Mouse (Mus musculus) myocyte (in vitro differentiated cells): ENCODE measurements around the gene Tanc1. TPM values are rescaled to one million over a fixed set of nuclear protein-coding genes. Genes with fewer than 3 reads are reported as not detected.

ENCODE experiments used
- H3K27me3 ChIP-seq: one replicate; pipeline ENCODE4 v1.6.1; 2011; ENCODE audit not compliant: control insufficient read depth, insufficient read depth, insufficient read length
- H3K36me3 ChIP-seq: one replicate; pipeline ENCODE4 v1.6.1; 2011; ENCODE audit not compliant: control insufficient read depth, insufficient read depth
- H3K4me2 ChIP-seq: one replicate; pipeline ENCODE4 v1.6.1; 2011; ENCODE audit warnings: low read depth, control low read depth
- H3K4me3 ChIP-seq: one replicate; pipeline ENCODE4 v1.5.1; 2011; ENCODE audit warnings: mild to moderate bottlenecking, control low read depth, moderate library complexity
- H3K79me2 ChIP-seq: one replicate; pipeline ENCODE4 v1.6.1; 2011; ENCODE audit not compliant: control insufficient read depth, insufficient read depth
- H3ac ChIP-seq: one replicate; pipeline ENCODE4 v1.6.1; 2011; ENCODE audit not compliant: control insufficient read depth, insufficient read length
- CEBPB ChIP-seq: IDR thresholded peaks from 2 replicates; pipeline ENCODE4 v1.6.1; 2011; ENCODE audit warnings: mild to moderate bottlenecking, moderate library complexity; ENCODE audit not compliant: poor library complexity, insufficient read depth, severe bottlenecking
- E2F4 ChIP-seq: IDR thresholded peaks from one replicate; pipeline ENCODE4 v1.6.1; 2011; ENCODE audit warnings: mild to moderate bottlenecking, control low read depth, moderate library complexity; ENCODE audit not compliant: insufficient read depth
- MAX ChIP-seq: IDR thresholded peaks from one replicate; pipeline ENCODE4 v1.6.1; 2011; ENCODE audit warnings: low read depth, mild to moderate bottlenecking, control low read depth
- MYOD1 ChIP-seq, 3 experiments: IDR thresholded peaks; one replicate each; pipeline ENCODE4 v1.6.1; 2011; ENCODE audit warnings: control low read depth in 2 of 3, low read depth in 2 of 3, mild to moderate bottlenecking in 2 of 3, moderate library complexity in 1 of 3; ENCODE audit not compliant: insufficient read length in 2 of 3, control insufficient read depth in 1 of 3
- MYOG ChIP-seq, 3 experiments: IDR thresholded peaks; one replicate each; pipeline ENCODE4 v1.6.1; 2011; ENCODE audit warnings: control low read depth in 2 of 3, low read depth in 2 of 3, mild to moderate bottlenecking in 2 of 3; ENCODE audit not compliant: insufficient read length in 2 of 3, control insufficient read depth in 1 of 3, insufficient read depth in 1 of 3
- POLR2A ChIP-seq: IDR thresholded peaks from one replicate; pipeline ENCODE4 v1.6.1; 2011; ENCODE audit warnings: low read depth, mild to moderate bottlenecking, control low read depth, moderate library complexity; ENCODE audit not compliant: insufficient read length
- POLR2AphosphoS2 ChIP-seq: IDR thresholded peaks from one replicate; pipeline ENCODE4 v1.6.1; 2011; ENCODE audit warnings: low read depth, control low read depth; ENCODE audit not compliant: insufficient read length
- REST ChIP-seq: IDR thresholded peaks from one replicate; pipeline ENCODE4 v1.6.1; 2011; ENCODE audit warnings: mild to moderate bottlenecking, control low read depth, moderate library complexity; ENCODE audit not compliant: insufficient read depth, insufficient read length
- SRF ChIP-seq: IDR thresholded peaks from one replicate; pipeline ENCODE4 v1.6.1; 2011; ENCODE audit warnings: low read depth; ENCODE audit not compliant: control insufficient read depth, insufficient read length
- TCF12 ChIP-seq: IDR thresholded peaks from one replicate; pipeline ENCODE4 v1.6.1; 2011; ENCODE audit warnings: mild to moderate bottlenecking, control low read depth; ENCODE audit not compliant: poor library complexity, insufficient read depth, severe bottlenecking
- TCF3 ChIP-seq: IDR thresholded peaks from one replicate; pipeline ENCODE4 v1.6.1; 2011; ENCODE audit warnings: low read depth, control low read depth; ENCODE audit not compliant: insufficient read length
- USF1 ChIP-seq: IDR thresholded peaks from one replicate; pipeline ENCODE4 v1.6.1; 2011; ENCODE audit warnings: low read depth, mild to moderate bottlenecking, control low read depth, moderate library complexity
- polyA plus RNA-seq: library from polyadenylated mRNA; unstranded; fragments of >200 nt; fragmentation: generic; extraction: Trizol; gene quantifications from one replicate; pipeline ENCODE4 v1.2.1, GENCODE M21; 2012; ENCODE audit warnings: missing spikeins

Gene Tanc1
- polyA plus RNA-seq, 1 experiment, result 24.7 TPM

- no peak overlapping the region for H3K4me2 ChIP-seq
- H3ac ChIP-seq, result no peak overlapping the region
- no peak overlapping the region for H3K4me3 ChIP-seq
- H3K27me3 ChIP-seq, result no peaks in the 10 kb centered on the region
- TF ChIP-seq REST, result no peak
- TF ChIP-seq POLR2A, result no peak
- no peak for TF ChIP-seq TCF12
- no peak for TF ChIP-seq MYOG (IDR thresholded peaks at IDR 0.05; ENCODE audit: control insufficient read depth in 1 of 3, insufficient read depth in 1 of 3, insufficient read length in 2 of 3, low read depth in 2 of 3)
- TF ChIP-seq E2F4, result no peak
- TF ChIP-seq USF1, result no peak
- TF ChIP-seq TCF3, result no peak
- TF ChIP-seq SRF, result no peak
- no peak for TF ChIP-seq MYOD1 (IDR thresholded peaks at IDR 0.05; ENCODE audit: control insufficient read depth in 1 of 3, insufficient read length in 2 of 3, low read depth in 2 of 3)
- TF ChIP-seq MAX, result no peak
- no peak for TF ChIP-seq CEBPB
- peaks cover 99% of the 10 kb centered on the region for H3K79me2 ChIP-seq
- peaks cover 8% of the 10 kb centered on the region for H3K36me3 ChIP-seq
Measured at GRCm38 (mm10) chr2:59648444-59648843, 36.6 kb downstream of the Tanc1 start.

GRCm38 (mm10) chr2:59651801-59652200 lies 40.0 kb downstream of the Tanc1 start:
- Histone ChIP-seq H3K36me3 (peaks cover 8% of the 10 kb centered on the region), H3K27me3 (no peaks in the 10 kb centered on the region)

DNA sequence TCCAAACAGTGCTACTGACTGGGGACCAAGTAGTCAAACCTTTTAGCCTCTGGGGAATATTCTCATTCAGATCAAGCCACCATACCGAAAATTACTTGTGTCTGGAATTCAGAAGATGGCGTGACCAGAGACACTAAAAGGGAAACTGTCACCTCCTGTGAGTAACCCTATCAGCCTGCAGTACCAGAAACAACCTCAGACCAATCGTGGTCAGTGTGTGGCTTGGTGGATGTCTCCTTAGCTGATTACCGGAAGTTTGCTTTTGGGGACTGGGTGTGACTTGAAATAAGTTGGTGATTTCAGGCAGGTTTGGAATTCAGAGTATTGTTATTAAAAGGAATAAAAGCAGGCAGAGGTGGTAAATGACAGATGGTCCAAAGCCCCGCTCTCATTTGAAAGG lies 40.9 kb downstream of the Tanc1 start:
- H3K36me3 ChIP-seq, result peaks cover 6% of the 10 kb centered on the region
- TF ChIP-seq USF1 (no peak), MYOD1 (IDR thresholded peaks at IDR 0.05; ENCODE audit: control insufficient read depth in 1 of 3, insufficient read length in 2 of 3, low read depth in 2 of 3) (no peak), TCF3 (no peak), POLR2A (no peak), SRF (no peak), TCF12 (no peak), MAX (no peak), CEBPB (no peak), MYOG (IDR thresholded peaks at IDR 0.05; ENCODE audit: control insufficient read depth in 1 of 3, insufficient read depth in 1 of 3, insufficient read length in 2 of 3, low read depth in 2 of 3) (no peak), E2F4 (no peak), REST (no peak), POLR2AphosphoS2 (no peak)
- no peak overlapping the region for H3ac ChIP-seq
- H3K4me3 ChIP-seq, result no peak overlapping the region
- no peaks in the 10 kb centered on the region for H3K27me3 ChIP-seq
- H3K79me2 ChIP-seq, result peaks cover 95% of the 10 kb centered on the region
- H3K4me2 ChIP-seq, result no peak overlapping the region

More at GRCm38 (mm10) chr2:59651801-59652200, 40.0 kb downstream of the Tanc1 start:
- Histone ChIP-seq H3K4me2 (no peak overlapping the region), H3K79me2 (peaks cover 97% of the 10 kb centered on the region), H3ac (no peak overlapping the region), H3K4me3 (no peak overlapping the region)
- TF ChIP-seq TCF3, result no peak
- TF ChIP-seq REST, result no peak

- Histone ChIP-seq H3K36me3 (peaks cover 6% of the 10 kb centered on the region), H3K4me3 (no peak overlapping the region), H3K27me3 (no peaks in the 10 kb centered on the region), H3ac (no peak overlapping the region), H3K79me2 (peaks cover 95% of the 10 kb centered on the region), H3K4me2 (no peak overlapping the region)
- TF ChIP-seq REST, result no peak
- TF ChIP-seq MYOG (IDR thresholded peaks at IDR 0.05; ENCODE audit: control insufficient read depth in 1 of 3, insufficient read depth in 1 of 3, insufficient read length in 2 of 3, low read depth in 2 of 3), result no peak
- TF ChIP-seq POLR2A, result no peak
- no peak for TF ChIP-seq TCF12
- no peak for TF ChIP-seq MYOD1 (IDR thresholded peaks at IDR 0.05; ENCODE audit: control insufficient read depth in 1 of 3, insufficient read length in 2 of 3, low read depth in 2 of 3)
- TF ChIP-seq MAX, result no peak
- no peak for TF ChIP-seq USF1
- TF ChIP-seq CEBPB, result no peak
- TF ChIP-seq SRF, result no peak
- no peak for TF ChIP-seq TCF3
- no peak for TF ChIP-seq E2F4
- TF ChIP-seq POLR2AphosphoS2, result no peak
Measured at GRCm38 (mm10) chr2:59653306-59654165, 41.7 kb downstream of the Tanc1 start.

DNA sequence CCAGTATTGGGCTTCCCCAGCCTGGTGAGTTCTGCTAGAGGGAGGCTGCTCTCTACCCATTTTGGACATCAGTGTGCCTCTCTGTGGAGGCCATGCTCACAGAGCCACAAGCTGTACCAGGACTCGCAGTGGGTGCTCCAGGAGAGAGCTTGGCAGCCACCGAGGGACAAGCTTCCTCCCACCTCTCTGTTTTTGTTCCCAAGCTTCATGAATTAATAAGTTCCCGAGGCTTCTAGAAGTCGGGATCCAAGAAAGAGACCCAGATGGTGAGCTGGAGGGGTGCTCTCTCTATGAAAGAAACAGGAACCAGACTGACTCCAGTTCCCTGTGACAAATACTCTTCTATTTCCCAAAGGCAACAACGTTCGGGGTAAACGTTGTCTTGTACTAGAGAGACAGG lies 43.6 kb downstream of the Tanc1 start:
- no peak overlapping the region for H3K4me2 ChIP-seq
- no peak for TF ChIP-seq CEBPB
- TF ChIP-seq MAX, result no peak
- no peak for TF ChIP-seq TCF3
- no peak for TF ChIP-seq POLR2A
- TF ChIP-seq MYOG (IDR thresholded peaks at IDR 0.05; ENCODE audit: control insufficient read depth in 1 of 3, insufficient read depth in 1 of 3, insufficient read length in 2 of 3, low read depth in 2 of 3), result no peak
- TF ChIP-seq MYOD1 (IDR thresholded peaks at IDR 0.05; ENCODE audit: control insufficient read depth in 1 of 3, insufficient read length in 2 of 3, low read depth in 2 of 3), result no peak
- no peak for TF ChIP-seq POLR2AphosphoS2
- no peak for TF ChIP-seq SRF
- TF ChIP-seq TCF12, result no peak
- H3K27me3 ChIP-seq, result no peaks in the 10 kb centered on the region
- peaks cover 6% of the 10 kb centered on the region for H3K36me3 ChIP-seq
- no peak overlapping the region for H3K4me3 ChIP-seq
- H3K79me2 ChIP-seq, result peaks cover 95% of the 10 kb centered on the region
- no peak overlapping the region for H3ac ChIP-seq
